Mouse (Mus musculus): ENCODE measurements at regions not wholly inside any gene's neighbourhood (a gene's known extent, or its start where the extent isn't known, plus 50 kb on each side); places are given as distances from the start of the nearest gene placed in this dataset.

DNA sequence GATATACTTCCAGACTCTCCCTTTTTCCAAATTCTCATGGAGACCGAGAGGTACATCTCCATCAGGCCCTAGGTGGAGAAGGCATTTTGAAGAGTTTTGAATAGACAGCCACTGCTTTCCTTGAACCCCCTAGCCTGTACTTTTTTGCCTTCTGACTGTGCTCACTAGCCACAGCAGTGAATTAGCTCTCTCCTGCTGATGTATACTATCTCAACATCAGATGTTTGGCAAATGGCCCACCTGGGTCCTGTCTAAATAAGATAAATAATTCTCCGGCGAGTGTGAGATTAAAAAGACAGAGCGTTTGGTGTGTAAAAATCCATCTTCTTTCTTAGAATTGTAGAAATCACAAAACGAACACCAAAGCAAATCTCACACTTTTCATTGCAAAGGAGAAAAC is 88.4 kb upstream of the 4933402D24Rik start:
- TF ChIP-seq CTCF (IDR thresholded peaks at IDR 0.05; ENCODE audit: insufficient read depth, low read depth, low read length) (no peak), POLR2A (IDR thresholded peaks at IDR 0.05; ENCODE audit: insufficient read depth, low read depth, low read length) (no peak)

All from olfactory bulb, adult 2 months (tissue).